Mouse (Mus musculus) kidney, adult 2 months (tissue): ENCODE results near the gene Arap1.

Experiments used
- CTCF ChIP-seq: fragments of 200-500 bp; conservative IDR thresholded peaks from 2 replicates; pipeline ENCODE4 v1.5.1; 2011; ENCODE audit warnings: low read depth, mild to moderate bottlenecking, control low read depth, low read length, moderate library complexity, mixed read lengths; ENCODE audit not compliant: insufficient read depth, insufficient read length
- POLR2A ChIP-seq: fragments of 200-500 bp; IDR thresholded peaks from one replicate; pipeline ENCODE4 v1.6.1; 2011; ENCODE audit warnings: low read depth, low read length, control low read depth

GRCm38 (mm10) chr7:101324142-101324962, 23.5 kb upstream of the Arap1 start:
- TF ChIP-seq CTCF (no peak), POLR2A (no peak)
